Mouse (Mus musculus) midbrain, embryonic 14.5 days (tissue): ENCODE results near the gene Ccm2. TPM values are rescaled to one million over a fixed set of nuclear protein-coding genes. Genes with fewer than 3 reads are reported as not detected.

Experiments
- ATAC-seq: fragments of 200-750 bp; cut with Nextera tagmentation; 2 replicates; pipeline ENCODE4 v1.8.0; 2017; ENCODE audit warnings: moderate number of reproducible peaks, moderate library complexity; ENCODE audit not compliant: low FRiP score, low TSS enrichment
- DNase-seq: peaks from one replicate; pipeline ENCODE4 v3.0.0-alpha.2; 2015
- H3K27ac ChIP-seq: fragments of 300-500 bp; sonication (generic); replicated peaks from 2 replicates; pipeline ENCODE4 v1.5.1; 2014; ENCODE audit warnings: mild to moderate bottlenecking, low read depth, low read length, moderate library complexity
- H3K27me3 ChIP-seq: fragments of 300-500 bp; sonication (generic); 2 replicates; pipeline ENCODE4 v1.6.1; 2014; ENCODE audit warnings: low read length, control low read depth, mixed read lengths; ENCODE audit not compliant: control insufficient read depth, insufficient read depth
- H3K36me3 ChIP-seq: fragments of 300-500 bp; sonication (generic); 2 replicates; pipeline ENCODE4 v1.6.1; 2014; ENCODE audit warnings: low read length, control low read depth; ENCODE audit not compliant: control insufficient read depth, insufficient read depth
- H3K4me1 ChIP-seq: fragments of 300-500 bp; sonication (generic); 2 replicates; pipeline ENCODE4 v1.6.1; 2014; ENCODE audit warnings: mild to moderate bottlenecking, antibody characterized with exemption, low read length, control low read depth; ENCODE audit not compliant: control insufficient read depth, insufficient read depth
- H3K4me2 ChIP-seq: fragments of 300-500 bp; sonication (generic); 2 replicates; pipeline ENCODE4 v1.6.1; 2014; ENCODE audit warnings: mild to moderate bottlenecking, low read length, moderate library complexity
- H3K4me3 ChIP-seq: fragments of 300-500 bp; sonication (generic); replicated peaks from 2 replicates; pipeline ENCODE4 v1.5.1; 2014; ENCODE audit warnings: low read depth, low read length
- H3K9ac ChIP-seq: fragments of 300-500 bp; sonication (generic); replicated peaks from 2 replicates; pipeline ENCODE4 v1.6.1; 2014; ENCODE audit warnings: mild to moderate bottlenecking, low read length, moderate library complexity
- H3K9me3 ChIP-seq: fragments of 300-500 bp; sonication (generic); 2 replicates; pipeline ENCODE4 v1.6.1; 2016; ENCODE audit warnings: low read length, control low read depth, mixed read lengths; ENCODE audit not compliant: control insufficient read depth
- WGBS: fragments of 180-500 bp; shearing (Covaris S2); extraction: QIAGEN DNeasy Blood & Tissue Kit; methylation state at CpG from one replicate; pipeline ENCODE4 v1.1.7; 2014; 5-methylcytosine and 5-hydroxymethylcytosine counted together
- polyA plus RNA-seq: library from polyadenylated mRNA; unstranded; fragments of >200 nt; fragmentation: Nextera tagmentation; extraction: Ambion mirVana; gene quantifications from 2 replicates; pipeline ENCODE4 v1.2.1, GENCODE M21; 2014

Gene Ccm2
- polyA plus RNA-seq, 1 experiment from 2014 or later, result 73.8 TPM

- Histone ChIP-seq H3K4me1 (peaks cover 33% of the 10 kb centered on the region), H3K27ac (no peak overlapping the region; the same call in 1 of the 2 replicates), H3K4me3 (no peak overlapping the region), H3K9me3 (no peaks in the 10 kb centered on the region), H3K9ac (no peak overlapping the region), H3K4me2 (no peak overlapping the region), H3K36me3 (peaks cover 85% of the 10 kb centered on the region), H3K27me3 (no peaks in the 10 kb centered on the region)
- WGBS, result 94% methylated on average over 6 of the region's 6 CpGs
- ATAC-seq (no peak), DNase-seq (no peak)
Measured at GRCm38 (mm10) chr11:6596205-6596604, 49.5 kb downstream of the Ccm2 start.

- DNase-seq (no peak), ATAC-seq (no peak)
- Histone ChIP-seq H3K4me2 (no peak overlapping the region), H3K36me3 (peaks cover 86% of the 10 kb centered on the region), H3K27ac (0 out of 2 replicates have a peak overlapping the region, but pooled peaks have one; percentile 83), H3K4me3 (no peak overlapping the region), H3K9me3 (no peaks in the 10 kb centered on the region), H3K27me3 (no peaks in the 10 kb centered on the region), H3K4me1 (peaks cover 36% of the 10 kb centered on the region), H3K9ac (no peak overlapping the region)
- 81% methylated on average over 3 of the region's 3 CpGs for WGBS
Measured at GRCm38 (mm10) chr11:6596616-6597015, 49.9 kb downstream of the Ccm2 start.

GRCm38 (mm10) chr11:6597523-6597922, 50.8 kb downstream of the Ccm2 start:
- Histone ChIP-seq H3K9me3 (no peaks in the 10 kb centered on the region), H3K4me1 (peaks cover 40% of the 10 kb centered on the region), H3K27ac (peak overlapping the region; percentile 83), H3K9ac (no peak overlapping the region), H3K27me3 (no peaks in the 10 kb centered on the region), H3K36me3 (peaks cover 86% of the 10 kb centered on the region), H3K4me3 (no peak overlapping the region), H3K4me2 (no peak overlapping the region)
- 71% methylated on average over 7 of the region's 7 CpGs for WGBS
- DNase-seq (no peak), ATAC-seq (no peak)

GRCm38 (mm10) chr11:6598191-6598889, 51.7 kb downstream of the Ccm2 start:
- H3K27ac ChIP-seq, result peak overlapping the region; percentile 83
- H3K9ac ChIP-seq, result peak overlapping the region; percentile 53
- DNase-seq, result no peak
- H3K4me3 ChIP-seq, result peak overlapping the region; percentile 31
- H3K4me2 ChIP-seq, result peak overlapping the region; percentile 60
- WGBS, result 59% methylated on average over 19 of the region's 19 CpGs
- peak; percentile 7; the same call in 1 of the 2 replicates for ATAC-seq
- peaks cover 49% of the 10 kb centered on the region for H3K4me1 ChIP-seq
- no peaks in the 10 kb centered on the region for H3K9me3 ChIP-seq
- peaks cover 85% of the 10 kb centered on the region for H3K36me3 ChIP-seq
- H3K27me3 ChIP-seq, result no peaks in the 10 kb centered on the region

- 8% methylated on average over 27 of the region's 27 CpGs for WGBS
- H3K36me3 ChIP-seq, result peaks cover 77% of the 10 kb centered on the region
- DNase-seq (peak; percentile 64), ATAC-seq (peak; percentile 25)
- H3K4me1 ChIP-seq, result peaks cover 55% of the 10 kb centered on the region
- no peaks in the 10 kb centered on the region for H3K9me3 ChIP-seq
- H3K4me3 ChIP-seq, result peak overlapping the region; percentile 31
- peak overlapping the region; percentile 83 for H3K27ac ChIP-seq
- H3K27me3 ChIP-seq, result no peaks in the 10 kb centered on the region
- peak overlapping the region; percentile 53 for H3K9ac ChIP-seq
- peak overlapping the region; percentile 60 for H3K4me2 ChIP-seq
Measured at GRCm38 (mm10) chr11:6599011-6599681, 52.5 kb downstream of the Ccm2 start.

- Histone ChIP-seq H3K4me1 (peaks cover 59% of the 10 kb centered on the region), H3K27me3 (no peaks in the 10 kb centered on the region), H3K9ac (peak overlapping the region; percentile 53), H3K4me3 (peak overlapping the region; percentile 31), H3K27ac (peak overlapping the region; percentile 83), H3K36me3 (peaks cover 70% of the 10 kb centered on the region), H3K4me2 (peak overlapping the region; percentile 60), H3K9me3 (no peaks in the 10 kb centered on the region)
- ATAC-seq, result 0 out of 2 replicates have a peak, but pooled peaks have one; percentile 3
- DNase-seq, result no peak
- WGBS, result 86% methylated on average over 6 of the region's 6 CpGs
Measured at GRCm38 (mm10) chr11:6599831-6600230, 53.1 kb downstream of the Ccm2 start.

- Histone ChIP-seq H3K4me2 (0 out of 2 replicates have a peak overlapping the region, but pooled peaks have one; percentile 11), H3K9me3 (no peaks in the 10 kb centered on the region), H3K4me1 (peaks cover 59% of the 10 kb centered on the region), H3K27ac (peak overlapping the region; percentile 83), H3K4me3 (no peak overlapping the region), H3K27me3 (no peaks in the 10 kb centered on the region), H3K36me3 (peaks cover 64% of the 10 kb centered on the region), H3K9ac (no peak overlapping the region)
- no peak for ATAC-seq
- DNase-seq, result no peak
- 88% methylated on average over 8 of the region's 8 CpGs for WGBS
Measured at GRCm38 (mm10) chr11:6600284-6600944, 53.7 kb downstream of the Ccm2 start.

- ATAC-seq (no peak), DNase-seq (no peak)
- Histone ChIP-seq H3K27me3 (no peaks in the 10 kb centered on the region), H3K9ac (no peak overlapping the region; the same call in 1 of the 2 replicates), H3K4me3 (no peak overlapping the region), H3K4me1 (peaks cover 66% of the 10 kb centered on the region), H3K27ac (no peak overlapping the region), H3K4me2 (peak overlapping the region; percentile 98; the same call in 1 of the 2 replicates), H3K36me3 (peaks cover 50% of the 10 kb centered on the region), H3K9me3 (no peaks in the 10 kb centered on the region)
- 85% methylated on average over 20 of the region's 20 CpGs for WGBS
Measured at GRCm38 (mm10) chr11:6601649-6602480, 55.2 kb downstream of the Ccm2 start.
